Mouse (Mus musculus) embryo, embryonic 9.5 days (tissue): ENCODE results near the gene Ghrl.
A peak's percentile ranks its signal among the peaks of the same experiment; 100 is the strongest.
"Not testable (repeated sequence)": the region's sequence is repeated elsewhere in the genome, so short reads cannot be mapped to it uniquely, and the experiment has no call there.

ENCODE experiments used
- DNase-seq: peaks from one replicate; pipeline ENCODE4 v3.0.0-alpha.2; 2017; ENCODE audit errors: extremely low spot score

The Ghrl gene

DNA sequence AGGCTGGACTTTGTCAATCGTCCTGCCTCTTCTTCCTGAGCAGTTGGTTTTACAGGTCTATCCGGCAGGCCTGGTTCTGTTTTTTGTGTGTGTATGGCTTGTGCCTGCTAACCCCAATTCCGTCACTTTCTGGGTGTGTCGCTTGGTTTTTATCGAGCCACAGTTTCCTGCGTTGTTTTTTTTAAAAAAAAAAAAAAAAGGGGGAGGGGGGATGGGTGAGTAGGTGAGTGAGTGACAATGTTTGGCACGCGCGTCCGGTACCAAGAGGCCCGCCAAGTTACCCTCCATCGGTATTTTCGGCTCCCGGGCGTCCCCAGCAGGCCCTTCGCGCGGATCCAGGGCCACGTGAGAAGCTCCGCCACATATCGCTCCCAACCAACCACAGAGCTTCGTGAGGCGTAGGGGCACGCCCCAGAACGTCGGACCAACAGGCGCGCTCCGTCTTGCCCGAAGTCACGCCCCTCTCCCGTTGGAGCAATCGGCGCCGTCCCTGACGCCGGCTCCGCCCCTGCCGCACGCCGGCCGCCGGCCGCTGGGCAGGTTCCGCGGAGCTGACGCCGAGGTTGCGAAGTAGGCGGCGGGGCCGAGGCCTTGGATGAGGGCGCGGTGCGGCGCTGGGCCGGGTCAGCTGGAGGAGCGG is 23.0 kb downstream of the Ghrl start, which contains the start of gene Tatdn2:
TSS of gene Tatdn2 (plus strand) at position 469 of the 640 bp plus-strand sequence.
- DNase-seq = peak; percentile 94

GRCm38 (mm10) chr6:113695766-113696355 is 23.8 kb downstream of the Ghrl start:
- no peak for DNase-seq

- no peak for DNase-seq
Observed at GRCm38 (mm10) chr6:113695203-113695602, 24.5 kb downstream of the Ghrl start.

- no peak for DNase-seq
Observed at GRCm38 (mm10) chr6:113693377-113693776, 26.3 kb downstream of the Ghrl start.

DNA sequence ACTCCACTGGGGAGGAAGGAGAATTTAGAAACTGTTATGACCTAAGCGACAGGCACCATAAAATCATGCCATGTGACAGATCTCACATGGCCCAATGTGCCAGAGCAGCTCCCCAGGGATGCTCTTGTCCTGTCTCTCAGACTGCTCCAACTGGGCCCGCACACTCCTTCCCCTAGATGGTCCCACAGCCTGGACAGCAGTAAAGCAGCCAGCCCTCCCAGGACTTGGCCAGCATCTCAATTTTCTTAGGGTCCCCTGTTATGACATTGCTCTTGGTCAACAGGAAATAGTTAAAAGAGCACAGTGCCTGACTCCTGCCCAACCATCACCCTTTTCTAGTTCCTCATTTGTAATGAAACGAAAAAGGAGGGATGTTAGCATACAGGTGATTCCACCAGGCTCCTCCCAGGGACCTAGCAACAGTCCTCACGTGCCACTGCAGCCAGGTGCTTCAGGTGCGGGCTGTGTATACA is 27.0 kb downstream of the Ghrl start:
- no peak for DNase-seq

DNA sequence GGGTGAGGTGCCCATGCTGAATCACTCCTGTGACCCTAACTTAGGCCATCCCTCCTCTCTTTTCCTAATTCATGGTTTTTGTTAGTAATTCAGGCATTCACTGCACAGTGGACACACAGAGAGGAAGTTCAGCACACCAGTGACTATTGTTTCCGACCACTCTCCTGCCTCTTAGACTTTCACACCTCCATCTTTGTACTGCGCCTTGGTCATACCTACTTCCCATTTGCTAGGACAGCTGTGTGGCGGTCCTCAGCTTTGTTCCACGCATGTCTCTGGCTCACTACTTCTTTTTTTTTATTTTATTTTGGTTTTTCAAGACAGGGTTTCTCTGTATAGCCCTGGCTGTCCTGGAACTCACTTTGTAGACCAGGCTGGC is 28.6 kb downstream of the Ghrl start:
- DNase-seq = no peak

DNA sequence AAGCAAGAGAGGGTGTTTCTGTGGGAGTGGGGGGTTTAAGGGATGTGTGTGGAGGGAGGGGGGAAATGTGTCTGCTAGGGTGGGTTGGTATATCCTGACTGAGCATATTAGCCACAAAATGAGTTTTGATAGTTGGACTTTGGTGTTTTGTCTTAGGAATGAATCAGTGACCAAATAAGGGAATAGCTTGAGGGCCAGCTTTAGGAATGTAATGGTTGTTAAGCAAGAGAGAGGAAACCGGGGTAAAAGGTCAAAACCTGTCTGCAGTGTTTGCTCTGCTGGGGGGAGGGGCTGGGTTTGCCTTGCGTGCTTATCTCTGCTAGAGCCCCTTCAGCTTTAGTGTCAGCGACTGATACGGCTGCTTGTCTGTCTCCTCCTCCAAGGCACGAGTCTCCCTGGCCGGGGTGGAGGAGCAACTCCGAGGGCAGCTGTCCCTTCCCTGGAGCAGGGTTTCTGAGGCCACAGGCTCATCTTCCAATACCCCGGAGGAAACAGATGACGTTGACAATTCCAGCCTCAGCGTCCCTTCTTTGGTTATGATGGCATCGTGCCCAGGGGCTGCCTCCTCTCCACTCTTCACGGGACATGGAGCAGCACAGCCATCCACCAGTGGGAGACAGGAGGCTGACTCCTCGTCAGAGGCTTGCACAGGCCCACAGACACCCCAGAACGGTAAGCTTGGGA is 29.1 kb downstream of the Ghrl start:
- DNase-seq = peak; percentile 87

GRCm38 (mm10) chr6:113690008-113690399 is 29.7 kb downstream of the Ghrl start:
- DNase-seq = peak; percentile 82

DNA sequence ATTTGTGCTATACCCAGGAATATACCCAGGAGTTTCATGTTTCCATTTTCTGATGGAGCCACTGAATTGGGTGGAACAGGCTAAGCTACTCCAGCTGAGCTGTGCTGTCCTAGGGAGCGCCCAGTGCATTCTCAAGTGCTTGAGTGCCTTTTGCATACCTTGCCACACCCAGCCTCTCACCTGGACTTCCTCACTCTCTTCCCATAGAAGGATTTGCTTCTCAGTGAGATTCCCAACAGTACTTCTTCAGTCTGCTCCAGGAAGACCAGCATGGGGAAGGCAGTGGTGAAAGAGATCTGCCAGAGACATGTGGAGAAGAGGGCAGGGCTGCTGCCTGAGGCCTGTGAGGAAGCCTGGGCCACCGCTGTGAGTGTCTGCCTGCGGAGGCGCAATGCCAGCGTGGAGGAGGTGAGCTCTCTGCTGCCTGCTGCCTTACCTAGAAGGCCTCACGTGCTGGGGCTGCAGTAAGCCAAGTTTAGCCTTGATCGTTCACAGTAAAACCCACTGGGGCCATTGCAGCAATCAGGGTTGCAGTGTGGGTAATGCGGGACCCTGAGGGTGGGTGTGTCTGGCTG is 33.0 kb downstream of the Ghrl start:
- no peak for DNase-seq

- DNase-seq = no peak
Observed at GRCm38 (mm10) chr6:113683081-113683825, 36.4 kb downstream of the Ghrl start.

- peak; percentile 77 for DNase-seq
Observed at GRCm38 (mm10) chr6:113681271-113681670, 38.4 kb downstream of the Ghrl start.

DNA sequence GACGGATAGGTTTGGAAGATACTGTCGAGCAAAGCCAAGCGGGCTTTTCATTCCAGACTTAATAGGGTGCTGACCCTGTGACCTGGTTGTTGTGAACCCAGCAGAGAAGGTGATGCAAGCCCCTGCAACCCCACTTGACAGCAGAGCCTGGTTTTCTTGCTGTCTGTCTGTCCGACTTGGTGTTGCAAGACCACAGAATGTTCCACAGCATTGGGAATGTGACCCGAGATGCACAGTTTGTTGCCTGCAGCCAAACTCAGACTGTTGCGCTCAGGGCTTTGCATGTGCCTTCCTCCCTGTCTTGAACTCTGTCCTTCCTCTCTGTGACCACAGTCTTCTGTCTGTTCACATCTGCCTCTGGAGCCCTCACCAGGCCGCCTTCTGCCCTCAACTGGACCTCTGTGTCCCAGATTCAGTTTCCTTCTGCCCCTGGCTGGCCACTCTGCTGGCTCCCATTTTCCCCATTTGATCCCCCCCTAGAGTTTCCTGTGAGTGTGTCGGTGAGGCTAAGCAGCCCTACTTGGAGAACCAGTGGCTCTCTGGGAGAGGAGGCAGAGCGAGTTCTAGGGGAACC is 39.6 kb downstream of the Ghrl start:
- no peak for DNase-seq

GRCm38 (mm10) chr6:113678246-113679012 is 41.3 kb downstream of the Ghrl start:
- no peak for DNase-seq

- DNase-seq = no peak
Observed at GRCm38 (mm10) chr6:113677070-113677734, 42.5 kb downstream of the Ghrl start.

DNA sequence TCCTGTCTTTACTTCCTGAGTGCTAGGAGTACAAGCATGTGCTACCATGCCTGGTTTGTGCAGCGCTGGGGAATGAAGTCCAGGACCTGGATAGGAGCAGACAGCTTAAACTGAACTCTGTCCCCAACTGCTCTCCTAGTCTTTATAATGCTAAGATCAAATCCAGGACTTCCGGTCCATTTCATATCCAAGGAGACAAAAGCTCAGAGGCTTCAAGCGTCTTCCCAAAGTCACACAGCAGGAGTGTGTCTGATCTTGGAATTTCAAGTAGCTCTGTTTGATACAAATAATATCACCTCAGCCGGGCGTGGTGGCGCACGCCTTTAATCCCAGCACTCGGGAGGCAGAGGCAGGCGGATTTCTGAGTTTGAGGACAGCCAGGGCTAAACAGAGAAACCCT is 43.7 kb downstream of the Ghrl start:
- DNase-seq = no peak

DNA sequence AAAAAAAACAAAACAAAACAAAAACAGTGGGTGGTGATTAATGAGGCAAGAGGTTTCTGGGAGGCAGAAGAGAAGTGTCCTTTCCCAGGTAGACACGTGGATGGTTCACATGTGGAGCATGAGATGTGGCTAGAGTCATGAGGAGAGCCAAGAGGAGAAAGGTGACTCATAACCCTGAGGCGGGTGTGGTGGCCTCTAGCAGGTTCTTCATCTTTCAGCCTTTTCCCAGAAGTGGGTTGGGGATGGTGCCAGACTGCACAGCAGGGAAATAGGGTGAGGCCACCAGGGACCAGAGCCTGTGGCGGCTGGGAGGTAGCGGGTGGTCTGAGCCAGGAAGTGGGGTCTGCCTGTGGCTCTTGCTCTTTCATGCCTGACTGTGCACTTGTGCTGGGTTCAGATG is 44.4 kb downstream of the Ghrl start:
- DNase-seq = no peak

DNA sequence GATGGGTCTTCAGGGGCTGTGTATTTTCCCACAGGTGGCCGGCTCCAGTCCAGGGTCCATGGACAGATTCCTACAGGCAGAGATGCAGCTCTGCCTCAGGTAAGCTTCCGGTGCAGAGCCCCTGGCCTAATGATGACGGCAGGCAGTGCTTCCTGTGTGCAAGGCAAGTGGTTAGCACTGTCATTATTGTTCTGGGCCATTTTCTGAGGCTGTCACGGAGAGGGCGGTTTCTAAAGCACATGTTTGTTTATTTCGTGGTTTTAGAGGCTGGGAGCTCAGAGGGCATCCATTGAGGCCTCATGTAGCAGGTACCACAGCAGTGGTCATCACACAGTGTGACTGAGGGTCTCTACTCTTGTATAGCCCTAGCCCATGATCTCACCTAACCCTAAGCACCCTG is 46.7 kb downstream of the Ghrl start:
- no peak for DNase-seq

- DNase-seq = not testable (repeated sequence)
Observed at GRCm38 (mm10) chr6:113672029-113672428, 47.7 kb downstream of the Ghrl start.

DNA sequence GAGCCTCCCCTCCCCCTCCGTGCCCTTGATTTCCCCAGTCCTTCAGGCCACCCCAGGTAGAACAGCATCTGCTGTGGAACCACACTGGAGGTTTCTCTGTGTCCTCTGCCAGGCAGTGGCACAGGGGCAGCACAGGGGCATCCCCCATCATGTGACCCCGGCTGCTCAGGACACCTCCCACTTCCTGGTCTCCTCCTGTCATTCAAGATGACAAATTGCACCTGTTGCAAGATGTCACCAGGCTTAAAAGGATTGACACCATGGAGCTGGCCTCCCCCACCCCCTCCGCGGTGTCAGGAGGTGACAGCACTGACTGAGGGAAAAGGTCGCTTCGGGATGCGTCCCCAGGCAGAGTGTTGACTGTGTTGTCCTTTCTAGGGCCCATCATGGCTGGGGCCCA is 49.9 kb downstream of the Ghrl start:
- DNase-seq = no peak
